Mouse (Mus musculus): ENCODE results near the gene Evi5l. TPM values are rescaled to one million over a fixed set of nuclear protein-coding genes. Genes with fewer than 3 reads are reported as not detected.

The Evi5l gene
- polyA plus RNA-seq, 1 experiment from 2014 or later, result 16.0 TPM

DNA sequence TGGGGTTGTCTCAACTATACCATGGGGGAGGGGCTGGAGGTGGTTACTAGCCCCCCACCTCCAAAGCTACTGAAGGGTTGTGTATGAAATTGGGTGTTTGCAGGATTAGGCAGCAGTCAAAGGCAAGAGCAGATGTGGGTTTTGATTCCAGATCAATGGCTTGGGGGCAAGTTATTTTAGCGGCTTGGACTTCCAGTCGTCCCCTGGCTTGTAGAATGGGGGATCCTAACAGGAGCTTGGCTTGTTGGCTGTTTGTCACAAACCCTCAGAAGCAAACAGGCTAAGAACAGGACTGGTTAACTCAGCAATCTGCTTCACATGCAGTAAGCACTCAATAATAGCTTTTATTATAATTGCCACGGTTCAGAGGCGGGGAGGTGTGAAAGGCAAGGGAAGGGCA is 91.0 kb downstream of the Evi5l start:
- DNase-seq (ENCODE audit: low spot score), result no peak
- ATAC-seq (replicated peaks; ENCODE audit: insufficient number of reproducible peaks, low FRiP score, low TSS enrichment, low read depth), result no peak
- no peak overlapping the region for H3K9ac ChIP-seq (replicated peaks; ENCODE audit: low read length)
- H3K27me3 ChIP-seq (ENCODE audit: control insufficient read depth, insufficient read depth, low read length), result no peaks in the 10 kb centered on the region
- H3K9me3 ChIP-seq (replicated peaks; ENCODE audit: control insufficient read depth, low read length), result no peaks in the 10 kb centered on the region
- H3K36me3 ChIP-seq (replicated peaks; ENCODE audit: control insufficient read depth, insufficient read depth, low read depth, low read length), result peaks cover 6% of the 10 kb centered on the region
- 80% methylated on average over 4 of the region's 4 CpGs for WGBS
- H3K4me1 ChIP-seq (ENCODE audit: control insufficient read depth, insufficient read depth, low read length), result no peaks in the 10 kb centered on the region
- H3K4me3 ChIP-seq (ENCODE audit: low read depth, low read length), result peak overlapping the region; percentile 88; the same call in 1 of the 2 replicates
- H3K27ac ChIP-seq (replicated peaks; ENCODE audit: low read depth, low read length), result no peak overlapping the region
- peak overlapping the region; percentile 74 for H3K4me2 ChIP-seq (ENCODE audit: low read depth, low read length)

DNA sequence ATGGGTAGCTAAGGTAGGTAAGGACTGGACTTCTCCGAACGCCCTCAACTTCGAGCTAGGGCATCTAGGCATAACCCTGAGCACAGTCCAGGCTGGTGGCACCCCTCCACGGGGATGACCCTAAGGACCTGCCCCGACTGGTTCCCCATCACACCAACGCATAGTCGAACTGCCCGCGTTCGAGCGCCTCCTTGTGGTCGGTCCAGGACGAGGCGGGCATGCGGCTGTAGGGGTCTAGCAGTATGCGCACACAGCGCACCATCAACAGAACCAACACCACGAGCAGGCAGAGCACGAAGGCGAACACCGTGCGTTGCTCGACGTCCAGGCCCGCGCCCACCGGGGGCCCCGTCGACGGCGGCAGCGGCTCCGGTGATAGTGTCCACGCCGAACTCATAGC is 91.9 kb downstream of the Evi5l start:
- peak overlapping the region; percentile 88 for H3K4me3 ChIP-seq (ENCODE audit: low read depth, low read length)
- no peaks in the 10 kb centered on the region for H3K9me3 ChIP-seq (replicated peaks; ENCODE audit: control insufficient read depth, low read length)
- H3K27ac ChIP-seq (replicated peaks; ENCODE audit: low read depth, low read length), result peak overlapping the region; percentile 88
- H3K4me2 ChIP-seq (ENCODE audit: low read depth, low read length), result peak overlapping the region; percentile 74
- 3% methylated on average over 35 of the region's 35 CpGs for WGBS
- H3K4me1 ChIP-seq (ENCODE audit: control insufficient read depth, insufficient read depth, low read length), result no peaks in the 10 kb centered on the region
- H3K27me3 ChIP-seq (ENCODE audit: control insufficient read depth, insufficient read depth, low read length), result no peaks in the 10 kb centered on the region
- DNase-seq (ENCODE audit: low spot score) (peak; percentile 88), ATAC-seq (replicated peaks; ENCODE audit: insufficient number of reproducible peaks, low FRiP score, low TSS enrichment, low read depth) (peak; percentile 58)
- peak overlapping the region; percentile 94 for H3K9ac ChIP-seq (replicated peaks; ENCODE audit: low read length)
- H3K36me3 ChIP-seq (replicated peaks; ENCODE audit: control insufficient read depth, insufficient read depth, low read depth, low read length), result peaks cover 6% of the 10 kb centered on the region

DNA sequence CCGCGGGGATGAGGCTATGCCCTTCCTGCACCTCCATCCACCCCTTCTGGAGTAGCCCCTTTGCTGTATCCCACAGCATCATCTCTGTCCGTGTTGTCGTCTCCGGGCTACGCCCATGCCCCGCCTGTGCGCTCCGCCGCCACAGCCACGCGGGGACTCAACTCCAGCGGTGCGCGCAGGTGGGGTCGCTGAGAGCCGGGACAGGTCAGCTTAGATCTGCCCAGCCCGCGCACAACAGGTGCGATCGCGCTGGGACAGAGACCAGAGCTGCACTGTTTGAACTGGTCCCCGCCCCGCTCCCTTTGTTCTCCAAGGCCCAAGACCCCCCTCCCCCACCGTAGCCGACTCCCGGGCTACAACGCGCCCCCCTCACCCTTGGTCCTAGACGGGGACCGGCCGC is 92.3 kb downstream of the Evi5l start:
- Histone ChIP-seq H3K27ac (replicated peaks; ENCODE audit: low read depth, low read length) (peak overlapping the region; percentile 88), H3K4me2 (ENCODE audit: low read depth, low read length) (peak overlapping the region; percentile 74), H3K4me1 (ENCODE audit: control insufficient read depth, insufficient read depth, low read length) (no peaks in the 10 kb centered on the region), H3K4me3 (ENCODE audit: low read depth, low read length) (peak overlapping the region; percentile 88), H3K36me3 (replicated peaks; ENCODE audit: control insufficient read depth, insufficient read depth, low read depth, low read length) (peaks cover 6% of the 10 kb centered on the region), H3K9me3 (replicated peaks; ENCODE audit: control insufficient read depth, low read length) (no peaks in the 10 kb centered on the region), H3K9ac (replicated peaks; ENCODE audit: low read length) (peak overlapping the region; percentile 94), H3K27me3 (ENCODE audit: control insufficient read depth, insufficient read depth, low read length) (no peaks in the 10 kb centered on the region)
- WGBS, result under 1% methylated on average over 32 of the region's 32 CpGs
- DNase-seq (ENCODE audit: low spot score), result peak; percentile 78
- peak; percentile 77 for ATAC-seq (replicated peaks; ENCODE audit: insufficient number of reproducible peaks, low FRiP score, low TSS enrichment, low read depth)

DNA sequence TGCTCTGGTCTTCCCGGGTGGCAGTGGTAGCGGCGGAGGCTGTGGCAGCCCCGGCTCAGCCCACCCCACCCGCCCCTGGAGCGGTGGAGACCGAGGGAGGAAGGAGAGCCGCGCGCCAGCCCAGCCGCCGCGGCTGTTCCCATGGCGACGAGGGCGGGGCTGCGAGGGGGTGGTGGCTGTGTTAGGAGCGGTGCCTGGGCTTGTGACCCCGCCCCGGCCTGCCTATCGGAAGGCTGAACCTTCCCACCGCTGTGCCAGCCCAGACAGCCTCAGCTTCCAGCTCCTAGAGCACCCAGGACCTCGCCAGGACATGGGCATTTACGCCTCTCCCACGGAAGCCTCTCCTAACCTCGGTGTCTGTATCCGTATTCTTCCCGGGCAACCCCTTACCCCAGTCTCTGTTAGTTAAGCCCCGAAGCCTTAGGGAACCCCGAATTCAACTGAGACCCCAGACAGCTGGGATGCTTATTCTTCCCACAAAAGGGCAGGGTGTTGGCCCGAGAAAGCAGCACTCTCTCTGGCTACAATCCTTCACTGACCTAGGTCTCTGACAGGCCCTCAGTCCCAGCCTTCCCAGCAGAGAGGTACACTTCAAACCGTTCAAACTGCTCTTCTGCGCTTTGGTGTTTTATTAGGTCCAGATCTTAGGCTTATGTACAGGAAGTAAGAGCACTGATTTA is 92.9 kb downstream of the Evi5l start, which contains the start of gene Ctxn1:
TSS of gene Ctxn1 (minus strand) at position 150 of the 680 bp plus-strand sequence.
- H3K27me3 ChIP-seq (ENCODE audit: control insufficient read depth, insufficient read depth, low read length), result no peaks in the 10 kb centered on the region
- 7% methylated on average over 28 of the region's 33 CpGs for WGBS
- H3K9me3 ChIP-seq (replicated peaks; ENCODE audit: control insufficient read depth, low read length), result no peaks in the 10 kb centered on the region
- H3K4me3 ChIP-seq (ENCODE audit: low read depth, low read length), result peak within 1 kb of the TSS; percentile 88
- H3K4me2 ChIP-seq (ENCODE audit: low read depth, low read length), result peak within 1 kb of the TSS; percentile 74
- peak; percentile 92 for ATAC-seq (replicated peaks; ENCODE audit: insufficient number of reproducible peaks, low FRiP score, low TSS enrichment, low read depth)
- no peaks in the 10 kb centered on the region for H3K4me1 ChIP-seq (ENCODE audit: control insufficient read depth, insufficient read depth, low read length)
- DNase-seq (ENCODE audit: low spot score), result peak; percentile 95
- peak within 1 kb of the TSS; percentile 88 for H3K27ac ChIP-seq (replicated peaks; ENCODE audit: low read depth, low read length)
- H3K36me3 ChIP-seq (replicated peaks; ENCODE audit: control insufficient read depth, insufficient read depth, low read depth, low read length), result peaks cover 6% of the 10 kb centered on the region
- H3K9ac ChIP-seq (replicated peaks; ENCODE audit: low read length), result peak within 1 kb of the TSS; percentile 94

DNA sequence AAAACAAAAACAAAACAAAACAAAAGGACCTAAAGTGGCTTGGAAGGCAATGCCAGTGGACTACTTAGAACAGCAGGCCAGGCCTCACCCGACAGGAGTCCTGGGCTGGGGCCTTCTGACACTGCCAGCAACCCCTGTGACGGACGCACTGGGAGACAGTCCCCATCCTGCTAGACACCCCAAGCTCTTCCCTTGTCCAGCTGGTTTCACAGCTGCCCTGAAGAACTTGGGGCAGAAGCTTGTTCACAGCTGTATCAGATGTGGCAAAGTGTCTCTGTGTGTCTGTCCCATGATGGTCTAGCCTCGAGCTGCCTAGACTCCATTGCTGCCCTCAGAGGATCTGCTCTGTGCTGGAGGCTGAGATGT is 93.4 kb downstream of the Evi5l start:
- no peaks in the 10 kb centered on the region for H3K4me1 ChIP-seq (ENCODE audit: control insufficient read depth, insufficient read depth, low read length)
- peaks cover 6% of the 10 kb centered on the region for H3K36me3 ChIP-seq (replicated peaks; ENCODE audit: control insufficient read depth, insufficient read depth, low read depth, low read length)
- no peak for DNase-seq (ENCODE audit: low spot score)
- H3K4me2 ChIP-seq (ENCODE audit: low read depth, low read length), result no peak overlapping the region
- no peak for ATAC-seq (replicated peaks; ENCODE audit: insufficient number of reproducible peaks, low FRiP score, low TSS enrichment, low read depth)
- WGBS, result 76% methylated on average over 4 of the region's 4 CpGs
- no peaks in the 10 kb centered on the region for H3K9me3 ChIP-seq (replicated peaks; ENCODE audit: control insufficient read depth, low read length)
- H3K4me3 ChIP-seq (ENCODE audit: low read depth, low read length), result no peak overlapping the region
- no peak overlapping the region for H3K9ac ChIP-seq (replicated peaks; ENCODE audit: low read length)
- no peak overlapping the region for H3K27ac ChIP-seq (replicated peaks; ENCODE audit: low read depth, low read length)
- no peaks in the 10 kb centered on the region for H3K27me3 ChIP-seq (ENCODE audit: control insufficient read depth, insufficient read depth, low read length)

Other genes with a start within 250 kb of the Evi5l start
- gene Cd209b, start 239.7 kb upstream of the Evi5l start, polyA plus RNA-seq (2014; fragmentation: Nextera tagmentation; extraction: Ambion mirVana), result not detected in 2 replicates
- gene Cd209c, start 211.8 kb upstream of the Evi5l start, polyA plus RNA-seq (2014; fragmentation: Nextera tagmentation; extraction: Ambion mirVana), result 0.18 and 0.60 TPM in 2 replicates
- not detected in 2 replicates for gene Cd209f, start 60.7 kb upstream of the Evi5l start, polyA plus RNA-seq (2014; fragmentation: Nextera tagmentation; extraction: Ambion mirVana)
- not detected in 2 replicates for gene Cd209g, start 32.5 kb upstream of the Evi5l start, polyA plus RNA-seq (2014; fragmentation: Nextera tagmentation; extraction: Ambion mirVana)
- gene Prr36, start 50.9 kb downstream of the Evi5l start, polyA plus RNA-seq (2014; fragmentation: Nextera tagmentation; extraction: Ambion mirVana), result 7.1 and 9.8 TPM in 2 replicates
- 0.32 and 0.38 TPM in 2 replicates for gene Lrrc8e, start 60.3 kb downstream of the Evi5l start, polyA plus RNA-seq (2014; fragmentation: Nextera tagmentation; extraction: Ambion mirVana)
- gene Map2k7, start 72.2 kb downstream of the Evi5l start, polyA plus RNA-seq (2014; fragmentation: Nextera tagmentation; extraction: Ambion mirVana), result 16.7 TPM in 2 replicates
- gene Gm49320, start 72.3 kb downstream of the Evi5l start, polyA plus RNA-seq (2014; fragmentation: Nextera tagmentation; extraction: Ambion mirVana), result 0.53 and 0.67 TPM in 2 replicates
- 1.5 and 1.8 TPM in 2 replicates for gene Tgfbr3l, start 81.6 kb downstream of the Evi5l start, polyA plus RNA-seq (2014; fragmentation: Nextera tagmentation; extraction: Ambion mirVana)
- 59.8 and 67.4 TPM in 2 replicates for gene Snapc2, start 86.5 kb downstream of the Evi5l start, polyA plus RNA-seq (2014; fragmentation: Nextera tagmentation; extraction: Ambion mirVana)
- gene Ctxn1, start 92.7 kb downstream of the Evi5l start, polyA plus RNA-seq (2014; fragmentation: Nextera tagmentation; extraction: Ambion mirVana), result 75.3 and 88.2 TPM in 2 replicates
- gene Timm44, start 109.3 kb downstream of the Evi5l start, polyA plus RNA-seq (2014; fragmentation: Nextera tagmentation; extraction: Ambion mirVana), result 70.2 and 74.3 TPM in 2 replicates
- gene Ccl25, start 158.6 kb downstream of the Evi5l start, polyA plus RNA-seq (2014; fragmentation: Nextera tagmentation; extraction: Ambion mirVana), result 13.6 and 14.0 TPM in 2 replicates
- gene Elavl1, start 158.8 kb downstream of the Evi5l start, polyA plus RNA-seq (2014; fragmentation: Nextera tagmentation; extraction: Ambion mirVana), result 384 and 409 TPM in 2 replicates